Mouse (Mus musculus): ENCODE data around the gene Afmid.
A peak's percentile ranks its signal among the peaks of the same experiment; 100 is the strongest.
"Not testable (repeated sequence)": the region's sequence is repeated elsewhere in the genome, so short reads cannot be mapped to it uniquely, and the experiment has no call there.

Afmid gene

GRCm38 (mm10) chr11:117825333-117826101, at the start of gene Afmid, which contains the start of gene Tk1:
Gene Afmid (plus strand): TSS chr11:117825924.
Gene Tk1 (minus strand): TSS chr11:117826092.
- peak; percentile 74 for DNase-seq (ENCODE audit: low read depth, low spot score)

GRCm38 (mm10) chr11:117776085-117776792, 49.5 kb upstream of the Afmid start:
- no peak for DNase-seq (ENCODE audit: low read depth, low spot score)

GRCm38 (mm10) chr11:117777111-117777510, 48.6 kb upstream of the Afmid start:
- DNase-seq (ENCODE audit: low read depth, low spot score) = no peak

DNA sequence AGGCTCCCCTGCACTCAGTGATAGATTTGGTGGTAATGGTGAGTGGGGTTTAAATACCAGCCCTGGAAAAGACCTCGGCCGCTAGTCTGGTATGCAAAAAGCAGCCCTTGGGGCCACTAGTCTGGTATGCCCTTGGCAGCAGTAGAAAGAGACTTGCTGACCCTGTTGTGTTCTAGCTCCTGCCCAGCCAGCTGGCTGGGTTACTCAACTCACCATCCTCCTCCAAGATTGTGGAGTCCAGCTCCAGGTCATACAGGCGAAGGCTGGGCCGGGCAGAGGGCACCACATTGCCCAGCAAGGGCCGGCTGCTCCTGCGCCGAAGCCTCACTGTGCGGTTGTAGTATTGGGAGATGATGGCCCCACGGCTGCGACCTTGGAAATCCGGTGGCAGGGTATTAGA, 47.7 kb upstream of the Afmid start:
- DNase-seq (ENCODE audit: low read depth, low spot score) = no peak

GRCm38 (mm10) chr11:117778851-117779433, 46.8 kb upstream of the Afmid start:
- no peak for DNase-seq (ENCODE audit: low read depth, low spot score)

DNA sequence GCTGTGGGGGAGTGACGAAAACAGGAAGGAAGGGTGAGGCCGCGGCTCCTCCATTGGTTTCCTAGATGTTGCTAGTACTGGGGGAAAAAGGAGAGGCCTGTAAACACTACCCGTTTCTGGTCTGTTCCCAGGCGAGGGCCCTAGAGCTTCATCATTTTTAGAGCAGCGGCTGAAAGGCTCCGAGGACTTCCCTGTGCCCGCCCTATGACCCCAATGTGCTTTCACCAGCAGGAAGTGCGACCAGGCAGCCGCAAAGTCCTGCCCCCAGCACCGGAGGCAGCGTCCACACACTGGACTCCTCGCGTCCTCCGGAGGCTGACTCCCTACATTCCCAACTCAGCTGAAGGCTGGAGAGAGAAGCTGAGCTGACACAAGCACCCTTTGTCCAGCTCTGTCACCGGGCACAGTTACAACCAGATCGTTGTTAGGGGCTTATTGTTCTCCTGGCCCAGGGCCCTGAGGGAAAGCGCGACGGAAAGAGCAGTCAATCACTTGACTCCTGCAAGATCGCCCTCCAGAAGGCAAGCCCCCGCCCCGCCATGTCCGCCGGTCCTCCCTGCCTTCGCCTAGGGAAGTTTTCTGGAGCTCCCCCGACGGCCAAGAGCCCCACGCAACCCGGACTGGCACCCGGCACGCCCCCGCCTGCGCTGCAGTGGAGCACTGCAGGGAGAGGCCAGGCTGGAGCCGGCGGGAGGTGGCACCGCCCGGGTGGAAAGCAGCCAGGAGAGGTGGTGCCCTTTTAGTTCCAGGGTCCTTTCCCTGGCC, 46.1 kb upstream of the Afmid start:
- peak; percentile 92 for DNase-seq (ENCODE audit: low read depth, low spot score)

DNA sequence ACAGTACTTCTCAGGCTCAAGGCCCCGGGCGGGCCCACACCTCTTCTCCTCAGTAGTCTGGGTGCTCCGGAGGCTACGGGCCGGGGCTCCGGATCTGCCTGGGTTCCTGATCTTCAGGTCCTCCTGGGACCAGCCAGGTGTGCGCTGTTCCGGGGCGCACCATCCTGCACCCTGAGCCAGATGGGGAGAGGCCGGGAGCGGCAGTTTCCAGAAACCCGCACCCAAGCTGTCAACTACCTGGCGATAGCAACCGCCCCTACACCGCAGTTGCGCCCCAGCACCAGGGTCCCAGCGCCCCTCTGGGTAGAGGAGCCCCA, 45.6 kb upstream of the Afmid start:
- no peak for DNase-seq (ENCODE audit: low read depth, low spot score)

DNA sequence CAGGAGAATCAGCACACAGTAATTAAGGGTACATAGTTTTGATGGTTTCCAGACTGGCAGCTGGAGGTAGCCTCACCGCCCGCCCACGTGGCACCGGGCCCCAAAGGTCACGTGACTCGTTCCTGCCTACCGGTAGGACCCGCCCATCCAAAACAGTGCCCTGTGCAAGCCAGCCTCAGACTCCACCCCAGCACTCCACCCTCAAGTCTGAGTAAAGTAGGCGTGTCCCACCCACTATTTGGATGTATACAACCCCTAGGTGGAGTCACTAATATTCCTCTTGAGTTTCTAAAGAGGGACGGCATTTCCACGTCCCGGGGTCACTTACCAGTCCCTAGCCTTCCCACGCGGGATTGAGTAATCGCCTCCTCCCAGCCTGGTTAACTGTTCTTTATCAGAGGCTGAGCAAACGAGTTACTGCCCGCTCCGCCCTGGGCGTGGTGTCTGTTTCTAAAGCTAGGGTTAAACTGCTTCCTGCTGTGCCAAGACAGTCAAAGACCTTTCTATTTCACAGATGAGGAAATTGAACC, 45.1 kb upstream of the Afmid start:
- DNase-seq (ENCODE audit: low read depth, low spot score) = peak; percentile 57

GRCm38 (mm10) chr11:117781199-117781821, 44.4 kb upstream of the Afmid start:
- peak; percentile 48 for DNase-seq (ENCODE audit: low read depth, low spot score)

DNA sequence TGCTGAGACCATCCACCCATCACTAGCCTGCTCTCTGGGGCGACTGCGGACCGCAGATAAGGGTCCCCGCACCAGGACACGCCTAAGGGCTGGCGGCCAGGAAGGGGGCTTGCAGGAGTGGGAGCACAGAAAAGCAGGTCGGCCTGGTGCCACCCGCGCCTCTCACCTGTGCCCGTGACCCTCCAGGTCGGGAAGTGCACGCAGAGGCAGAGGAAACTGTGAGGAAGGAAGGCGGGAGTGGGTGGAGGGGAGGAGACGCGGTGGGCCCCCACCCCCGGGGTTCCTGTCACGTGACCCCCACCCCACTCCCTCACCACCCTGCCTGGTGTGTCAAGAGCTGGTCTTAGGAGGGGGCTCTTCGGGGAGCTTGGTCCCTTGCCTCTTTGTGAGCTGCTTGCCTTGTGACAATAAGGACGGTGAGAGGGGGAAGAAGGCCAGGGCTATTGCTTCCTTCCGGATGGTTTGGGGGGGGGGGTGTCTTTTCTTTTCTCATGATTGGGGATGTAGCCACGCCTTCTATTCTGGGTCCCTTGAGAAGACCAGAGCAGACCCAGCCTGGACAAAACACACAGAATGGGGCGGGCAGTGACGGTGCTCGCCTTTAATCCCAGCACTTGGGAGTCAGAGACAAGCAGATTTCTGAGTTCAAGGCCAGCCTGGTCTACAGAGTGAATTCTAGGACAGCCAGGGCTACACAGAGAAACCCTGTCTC, 43.6 kb upstream of the Afmid start, which contains the start of the genes Tmc8 and Tmc6:
TSS of gene Tmc8 (plus strand) at position 84 of the 712 bp plus-strand sequence.
TSS of gene Tmc6 (minus strand) at position 206 of the 712 bp plus-strand sequence.
- DNase-seq (ENCODE audit: low read depth, low spot score) = no peak

- no peak for DNase-seq (ENCODE audit: low read depth, low spot score)
Measured at GRCm38 (mm10) chr11:117782705-117783034, 43.1 kb upstream of the Afmid start.

- DNase-seq (ENCODE audit: low read depth, low spot score) = peak; percentile 53
Measured at GRCm38 (mm10) chr11:117783089-117783488, 42.6 kb upstream of the Afmid start.

DNA sequence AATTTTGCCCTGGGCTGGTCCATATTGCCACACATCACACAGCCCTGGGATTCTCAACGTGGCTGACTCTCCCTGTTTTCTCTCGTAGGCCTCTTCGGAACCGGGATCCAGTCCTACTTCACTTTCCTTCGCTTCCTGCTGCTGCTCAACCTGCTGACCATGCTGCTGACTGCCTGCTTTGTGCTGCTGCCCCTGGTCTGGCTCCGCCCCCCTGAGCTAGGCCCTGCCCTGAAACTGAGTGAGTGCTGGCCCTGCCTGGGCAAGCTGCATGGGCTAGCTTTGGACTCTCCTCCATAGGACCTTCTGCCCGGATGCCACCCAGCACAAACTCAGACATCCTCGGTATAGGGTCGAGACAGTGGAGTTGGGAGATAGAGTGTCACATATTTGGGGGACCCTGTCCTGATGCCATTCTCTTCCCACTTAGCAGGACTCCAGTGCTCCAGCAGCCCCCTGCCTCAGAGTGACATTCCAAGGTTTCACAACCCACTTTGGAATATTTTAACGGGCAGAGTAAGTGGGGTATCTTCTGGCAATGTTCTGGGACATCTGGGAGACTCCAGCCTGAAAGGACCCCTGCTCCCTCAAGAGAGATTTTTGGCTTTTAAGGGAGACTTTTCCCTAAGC, 41.9 kb upstream of the Afmid start:
- DNase-seq (ENCODE audit: low read depth, low spot score) = no peak

DNA sequence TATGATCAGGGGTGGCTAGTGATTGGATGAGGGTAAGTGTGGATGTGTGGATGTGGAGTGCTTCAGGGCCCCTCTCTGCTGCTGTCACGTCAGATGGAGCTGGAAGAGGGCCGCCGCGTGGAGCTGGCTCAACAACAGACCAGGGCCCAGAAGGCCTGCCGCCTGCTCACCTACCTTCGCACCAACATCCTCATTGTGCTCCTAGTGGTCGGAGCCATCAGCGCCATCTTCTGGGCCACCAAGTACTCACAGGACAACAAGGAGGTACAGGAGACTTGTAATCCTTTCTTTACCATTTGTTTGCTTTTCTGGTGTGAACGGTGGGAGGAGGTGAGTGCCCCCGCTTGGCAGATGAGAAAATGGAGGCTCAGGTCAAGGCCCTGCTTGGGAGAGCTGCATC, 39.4 kb upstream of the Afmid start:
- peak; percentile 87 for DNase-seq (ENCODE audit: low read depth, low spot score)

DNA sequence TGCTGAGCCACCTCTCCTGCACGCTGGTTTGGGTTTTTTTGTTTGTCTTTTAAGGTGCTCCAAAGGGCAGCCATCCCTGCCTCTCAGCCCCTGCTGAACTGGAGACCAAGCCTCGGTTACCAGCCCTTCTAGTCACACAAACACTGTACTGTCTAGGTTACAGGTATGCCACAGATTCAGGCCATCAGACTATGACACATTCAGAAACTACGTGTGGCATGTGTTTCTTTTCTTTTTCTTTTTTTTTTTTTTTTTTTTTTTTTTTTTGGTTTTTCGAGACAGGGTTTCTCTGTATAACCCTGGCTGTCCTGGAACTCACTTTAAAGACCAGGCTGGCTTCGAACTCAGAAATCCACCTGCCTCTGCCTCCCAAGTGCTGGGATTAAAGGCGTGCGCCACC, 37.2 kb upstream of the Afmid start:
- not testable (repeated sequence) for DNase-seq (ENCODE audit: low read depth, low spot score)

DNA sequence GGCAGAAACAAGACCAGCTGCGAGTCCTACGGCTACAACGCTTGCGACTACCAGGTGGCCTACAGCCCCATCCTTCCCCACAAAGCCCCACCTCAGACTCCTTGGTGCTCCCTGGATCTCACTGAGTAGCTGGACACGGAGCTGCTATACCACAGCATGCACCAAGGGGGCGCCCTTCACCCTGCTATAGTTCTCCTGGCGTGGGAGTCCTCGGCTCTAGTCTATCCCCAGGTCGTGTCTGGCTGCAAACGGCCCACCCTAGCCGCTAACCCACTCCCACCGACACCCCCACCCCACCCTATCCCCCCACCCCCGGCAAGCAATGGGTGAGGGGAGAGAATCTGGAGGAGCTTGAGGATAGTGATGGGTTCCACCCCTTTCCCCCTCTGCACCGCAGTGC, 35.4 kb upstream of the Afmid start:
- peak; percentile 63 for DNase-seq (ENCODE audit: low read depth, low spot score)

GRCm38 (mm10) chr11:117790703-117791440, 34.9 kb upstream of the Afmid start:
- no peak for DNase-seq (ENCODE audit: low read depth, low spot score)

DNA sequence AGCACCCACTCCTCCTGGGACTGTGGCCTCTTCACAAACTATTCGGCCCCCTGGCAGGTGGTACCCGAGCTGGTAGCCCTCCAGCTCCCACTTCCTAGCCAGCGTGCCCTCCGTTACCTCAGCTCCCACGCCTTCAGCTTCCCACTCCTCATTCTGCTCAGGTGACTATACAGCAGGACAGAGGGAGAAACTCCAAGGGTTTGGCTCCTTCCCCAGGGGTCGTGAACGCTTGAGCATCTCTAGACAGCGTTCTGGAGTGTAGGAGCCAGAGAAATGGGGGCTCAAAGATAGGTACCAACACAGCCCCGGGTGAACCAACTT, 34.3 kb upstream of the Afmid start:
- DNase-seq (ENCODE audit: low read depth, low spot score) = no peak

GRCm38 (mm10) chr11:117792281-117792888, 33.3 kb upstream of the Afmid start:
- no peak for DNase-seq (ENCODE audit: low read depth, low spot score)
